Mouse (Mus musculus) ES-E14 (cell line): ENCODE results near the gene Iqgap1. TPM values are rescaled to one million over a fixed set of nuclear protein-coding genes. Genes with fewer than 3 reads are reported as not detected.

Experiments used
- DNase-seq: peaks from one replicate; pipeline ENCODE4 v3.0.0-alpha.2; 2013; ENCODE audit warnings: low read depth, low spot score
- H3K27ac ChIP-seq: 2 replicates; pipeline ENCODE4 v1.5.1; 2012; ENCODE audit warnings: low read depth, mild to moderate bottlenecking, low read length, moderate library complexity, mixed read lengths; ENCODE audit not compliant: poor library complexity, insufficient read depth, severe bottlenecking
- H3K36me3 ChIP-seq: 2 replicates; pipeline ENCODE4 v1.6.1; 2012; ENCODE audit warnings: mild to moderate bottlenecking, low read length, moderate library complexity, mixed read lengths; ENCODE audit not compliant: control insufficient read depth, poor library complexity, insufficient read depth, severe bottlenecking
- H3K4me1 ChIP-seq, 2 experiments: fragments of 150-350 bp in 1 of 2; sonication (generic) in 1 of 2; 2 replicates each; pipeline ENCODE4 v1.6.1; 2012; ENCODE audit warnings: low read length in 2 of 2, mild to moderate bottlenecking in 1 of 2, mixed read lengths in 1 of 2; ENCODE audit not compliant: control insufficient read depth in 2 of 2, insufficient read depth in 2 of 2, poor library complexity in 1 of 2
- H3K4me3 ChIP-seq, 2 experiments: fragments of 150-350 bp in 1 of 2; sonication (generic) in 1 of 2; 2 replicates each; pipeline ENCODE4 v1.5.1; 2012; ENCODE audit warnings: low read length in 2 of 2, low read depth in 1 of 2, mild to moderate bottlenecking in 1 of 2, mixed read lengths in 1 of 2; ENCODE audit not compliant: insufficient read depth in 1 of 2, poor library complexity in 1 of 2, severe bottlenecking in 1 of 2
- H3K9ac ChIP-seq: 2 replicates; pipeline ENCODE4 v1.6.1; 2012; ENCODE audit warnings: low read depth, mild to moderate bottlenecking, low read length, mixed read lengths; ENCODE audit not compliant: poor library complexity, insufficient read depth, severe bottlenecking
- H3K9me3 ChIP-seq: fragments of 150-350 bp; sonication (generic); 2 replicates; pipeline ENCODE4 v1.6.1; 2012; ENCODE audit warnings: low read depth, mild to moderate bottlenecking, low read length; ENCODE audit not compliant: control insufficient read depth, insufficient read depth
- CHD2 ChIP-seq: IDR thresholded peaks from 2 replicates; pipeline ENCODE4 v1.6.1; 2014; ENCODE audit warnings: mild to moderate bottlenecking, low read depth, low read length, inconsistent platforms
- HCFC1 ChIP-seq: IDR thresholded peaks from 2 replicates; pipeline ENCODE4 v1.6.1; 2012; ENCODE audit warnings: low read length, inconsistent platforms, borderline replicate concordance; ENCODE audit not compliant: insufficient read depth
- MAFK ChIP-seq: IDR thresholded peaks from 2 replicates; pipeline ENCODE4 v1.6.1; 2014; ENCODE audit warnings: mild to moderate bottlenecking, low read depth, low read length, inconsistent platforms; ENCODE audit not compliant: insufficient read depth
- ZC3H11A ChIP-seq: IDR thresholded peaks from 2 replicates; pipeline ENCODE4 v1.6.1; 2012; ENCODE audit warnings: low read depth, mild to moderate bottlenecking, inconsistent platforms, low read length, borderline replicate concordance
- ZNF384 ChIP-seq: IDR thresholded peaks from 2 replicates; pipeline ENCODE4 v1.6.1; 2012; ENCODE audit warnings: low read depth, low read length, inconsistent platforms
- in situ Hi-C, 2 experiments: fragments of 600-800 bp; cut with MboI; formaldehyde crosslinking; loops; one replicate each; pipeline ENCODE4 v1.15.1; 2025; ENCODE audit warnings: low sequenced_read_pairs in 2 of 2, inconsistent platforms in 1 of 2; ENCODE audit not compliant: unreplicated experiment in 2 of 2
- total RNA-seq: library from RNA; depleted of rRNA; stranded (reverse); fragments of 300-350 nt; gene quantifications from 2 replicates; pipeline ENCODE4 v1.2.3, GENCODE M21; 2012

The Iqgap1 gene
- total RNA-seq, 1 experiment, result 135 TPM

- Histone ChIP-seq H3K36me3 (no peaks in the 10 kb centered on the region), H3K27ac (peak overlapping the region; percentile 7; the same call in 1 of the 2 replicates), H3K9me3 (no peaks in the 10 kb centered on the region), H3K4me1 (peaks cover 12 to 13% of the 10 kb centered on the region in 2 experiments; a peak in 3 of 4 replicates), H3K9ac (no peak overlapping the region), H3K4me3 (no peak overlapping the region)
- DNase-seq, result no peak
- TF ChIP-seq HCFC1 (no peak), ZC3H11A (no peak), MAFK (no peak), ZNF384 (peak; percentile 75; the same call in 1 of the 2 replicates), CHD2 (peak; percentile 49; the same call in 1 of the 2 replicates)
- in situ Hi-C loops, result loop anchor here in 1 of 2 experiments (10.0 kb wide), 1 partner anchor 109 kb away; no protein-coding TSS in a partner anchor
Measured at GRCm38 (mm10) chr7:80843910-80844640, 18.3 kb upstream of the Iqgap1 start.

- Histone ChIP-seq H3K4me3 (no peak overlapping the region), H3K36me3 (no peaks in the 10 kb centered on the region), H3K9ac (no peak overlapping the region), H3K27ac (no peak overlapping the region; the same call in 1 of the 2 replicates), H3K9me3 (no peaks in the 10 kb centered on the region), H3K4me1 (peaks cover 12 to 13% of the 10 kb centered on the region in 2 experiments; a peak in 3 of 4 replicates)
- no peak for DNase-seq
- in situ Hi-C loops, result loop anchor here in 1 of 2 experiments (10.0 kb wide), 1 partner anchor 108 kb away; no protein-coding TSS in a partner anchor
- TF ChIP-seq MAFK (no peak), ZC3H11A (no peak), CHD2 (no peak)
Measured at GRCm38 (mm10) chr7:80843176-80843575, 17.4 kb upstream of the Iqgap1 start.

DNA sequence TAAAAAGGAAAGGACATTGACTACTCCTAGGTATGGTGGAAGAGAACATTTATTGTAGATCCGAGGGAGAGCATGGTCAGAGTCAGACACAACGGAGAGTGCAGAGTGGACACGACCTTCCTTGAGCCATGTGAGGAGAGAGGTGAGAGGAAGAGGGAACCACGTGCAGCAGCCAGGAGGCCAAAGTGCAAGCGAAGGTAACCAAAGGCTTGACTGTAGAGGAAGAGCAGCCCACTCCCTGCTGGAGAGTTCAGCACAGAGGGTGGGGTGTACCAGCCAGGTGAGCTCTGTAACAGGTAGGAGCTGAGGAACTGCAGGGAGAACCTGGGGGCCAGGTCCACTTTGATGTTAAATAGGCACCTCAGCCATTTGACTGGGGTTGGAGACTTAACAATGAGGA, 16.4 kb upstream of the Iqgap1 start:
- H3K9me3 ChIP-seq, result no peaks in the 10 kb centered on the region
- H3K4me1 ChIP-seq, result peaks cover 16 to 17% of the 10 kb centered on the region in 2 experiments; a peak in 3 of 4 replicates
- H3K9ac ChIP-seq, result no peak overlapping the region
- no peak for TF ChIP-seq CHD2
- TF ChIP-seq ZNF384, result no peak
- TF ChIP-seq HCFC1, result no peak
- TF ChIP-seq ZC3H11A, result no peak
- in situ Hi-C loops, result loop anchor here in 1 of 2 experiments (10.0 kb wide), 1 partner anchor 107 kb away; no protein-coding TSS in a partner anchor
- H3K27ac ChIP-seq, result no peak overlapping the region
- DNase-seq, result no peak
- no peak overlapping the region for H3K4me3 ChIP-seq
- H3K36me3 ChIP-seq, result no peaks in the 10 kb centered on the region

GRCm38 (mm10) chr7:80840937-80841336, 15.2 kb upstream of the Iqgap1 start:
- DNase-seq, result no peak
- TF ChIP-seq ZNF384, result no peak
- no peak for TF ChIP-seq MAFK
- no peak for TF ChIP-seq HCFC1
- no peak for TF ChIP-seq ZC3H11A
- no peak for TF ChIP-seq CHD2
- in situ Hi-C loops, result loop anchor here in 1 of 2 experiments (10.0 kb wide), 1 partner anchor 106 kb away; no protein-coding TSS in a partner anchor

More at GRCm38 (mm10) chr7:80840937-80841336, 15.2 kb upstream of the Iqgap1 start:
- H3K9me3 ChIP-seq, result no peaks in the 10 kb centered on the region
- H3K4me1 ChIP-seq, result peaks cover 14% of the 10 kb centered on the region in 2 experiments; a peak in 3 of 4 replicates
- H3K36me3 ChIP-seq, result no peaks in the 10 kb centered on the region
- no peak overlapping the region for H3K4me3 ChIP-seq
- H3K27ac ChIP-seq, result no peak overlapping the region
- H3K9ac ChIP-seq, result no peak overlapping the region
